Mouse (Mus musculus) kidney, adult 18-20 months (tissue): ENCODE data around the gene Tmem190.

Experiments used
- DNase-seq: peaks from one replicate; pipeline ENCODE4 v3.0.0; 2021

Tmem190 gene

DNA sequence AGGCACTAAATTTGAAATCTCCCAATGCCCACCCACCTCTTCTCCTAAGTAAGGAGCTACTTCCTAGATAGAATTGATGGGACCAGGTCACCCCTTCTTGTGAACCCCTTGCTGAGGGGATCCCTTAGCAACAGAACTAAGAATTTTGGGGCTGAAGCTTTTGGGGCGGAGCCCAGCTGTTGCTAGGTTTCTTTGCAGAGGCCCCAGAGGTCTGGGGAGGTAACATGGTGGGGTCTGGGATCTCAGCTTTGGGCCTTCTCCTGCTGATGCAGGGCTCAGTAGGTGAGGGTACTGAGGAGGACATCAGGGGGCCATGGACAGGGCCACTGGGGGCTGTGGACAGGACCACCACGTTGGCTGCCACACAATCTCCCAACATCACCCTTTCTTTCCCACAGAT, at the start of gene Tmem190, which contains the start of gene Il11:
Gene Tmem190, plus strand, starts transcription at position 179 of the 400 bp plus-strand sequence.
Gene Il11, minus strand, starts transcription at position 101 of the 400 bp plus-strand sequence.
- no peak for DNase-seq

DNA sequence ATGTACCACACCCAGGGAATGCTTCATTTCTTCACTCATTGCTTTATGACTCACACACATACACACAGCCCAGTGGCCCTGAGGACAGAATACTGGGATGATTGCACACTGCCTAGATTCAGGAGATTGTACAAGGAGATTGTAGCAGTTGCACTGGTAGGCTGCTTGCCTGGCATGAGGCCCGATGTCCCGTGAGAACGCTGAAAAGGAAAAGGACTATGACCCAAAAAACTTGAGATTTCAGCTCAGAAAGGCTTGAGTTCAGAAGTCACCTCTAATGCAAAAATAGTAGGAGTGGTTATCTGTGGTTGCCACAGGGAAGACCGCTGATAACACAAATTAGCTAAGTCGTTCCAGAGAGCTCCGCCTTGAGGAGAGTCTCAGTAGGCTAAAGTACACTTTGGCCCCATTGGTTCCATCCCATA, 49.8 kb upstream of the Tmem190 start:
- DNase-seq, result peak; percentile 44

DNA sequence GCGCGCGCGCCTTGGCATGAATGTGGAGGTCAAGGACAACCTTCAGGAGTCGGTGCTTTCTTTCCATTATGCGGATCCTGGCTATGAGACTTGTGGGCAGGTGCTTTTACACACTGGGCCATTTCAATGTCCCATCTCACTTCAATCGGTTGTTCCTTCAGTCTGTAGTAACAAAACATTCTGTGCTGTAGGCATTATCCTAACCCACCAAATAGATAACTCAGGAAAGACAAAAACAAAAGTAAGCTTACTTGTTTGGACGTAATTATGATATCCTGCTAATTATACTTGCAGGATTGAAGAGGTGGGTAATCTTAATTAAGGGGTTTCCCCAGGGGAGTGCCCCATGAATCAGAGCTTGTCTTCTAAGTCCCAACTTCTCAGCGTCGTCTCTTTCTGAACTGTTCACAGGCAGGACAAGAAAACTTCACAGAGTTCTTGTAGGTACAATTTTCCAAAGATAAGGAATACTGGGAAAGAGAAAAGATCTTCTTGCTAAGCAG, 43.6 kb upstream of the Tmem190 start:
- no peak for DNase-seq

DNA sequence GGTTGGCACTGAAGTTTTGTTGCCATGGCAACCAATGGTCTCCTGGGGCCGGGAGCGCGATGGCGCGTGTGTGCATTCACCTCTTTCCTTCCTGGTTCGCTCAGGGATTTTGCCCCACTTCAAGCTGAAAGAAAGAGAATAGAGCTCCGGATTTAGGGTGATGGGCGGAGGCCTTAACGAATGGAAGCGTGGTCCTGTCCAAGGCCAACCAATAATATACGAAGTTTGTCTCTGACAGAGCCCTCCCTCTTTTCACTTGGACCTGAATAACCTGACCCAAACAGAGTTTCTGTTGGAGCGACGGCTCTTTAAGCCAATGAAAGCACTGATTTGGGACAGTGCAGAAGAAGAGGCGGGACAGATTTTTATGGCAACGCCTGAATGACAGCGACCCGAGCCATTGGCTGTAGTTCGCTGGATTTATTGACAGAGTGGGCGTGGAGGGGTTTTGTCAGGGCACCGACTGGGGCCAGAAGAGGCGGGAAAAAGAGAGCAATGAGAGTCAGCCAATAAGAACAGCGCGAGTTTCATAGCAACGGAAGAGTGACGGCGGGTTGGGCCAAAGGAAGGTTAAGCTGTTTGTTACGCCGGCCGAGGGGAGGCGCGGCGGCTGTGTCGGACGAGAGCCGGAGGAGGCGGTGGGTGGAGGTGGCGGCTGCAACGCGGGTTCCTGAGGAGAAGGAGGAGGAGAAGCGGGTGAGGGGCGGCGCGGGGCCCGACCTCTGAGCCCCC, 43.0 kb upstream of the Tmem190 start, which contains the start of gene Kmt5c:
Gene Kmt5c, plus strand, starts transcription at position 572 of the 732 bp plus-strand sequence.
- DNase-seq, result peak; percentile 97

DNA sequence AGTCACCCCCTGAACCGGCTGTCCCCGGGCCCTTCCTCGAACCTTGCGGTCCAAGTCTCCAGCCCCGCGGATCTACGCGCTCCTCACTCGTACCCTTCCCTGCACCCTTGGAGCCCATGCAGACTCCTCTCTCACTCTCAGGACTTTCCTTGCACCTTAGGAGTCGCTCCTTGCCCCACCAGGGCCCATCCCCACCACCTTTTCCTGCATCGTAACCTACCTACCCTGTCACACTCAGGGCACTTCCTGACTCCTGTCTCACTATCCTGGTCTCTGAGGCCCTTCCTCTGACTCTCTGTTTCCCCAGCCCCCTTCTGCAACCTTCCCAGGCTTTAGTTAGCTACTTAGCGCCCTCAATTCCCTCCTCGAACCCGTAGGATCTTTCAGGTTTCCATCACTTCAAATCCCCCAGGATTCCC, 42.4 kb upstream of the Tmem190 start:
- no peak for DNase-seq

DNA sequence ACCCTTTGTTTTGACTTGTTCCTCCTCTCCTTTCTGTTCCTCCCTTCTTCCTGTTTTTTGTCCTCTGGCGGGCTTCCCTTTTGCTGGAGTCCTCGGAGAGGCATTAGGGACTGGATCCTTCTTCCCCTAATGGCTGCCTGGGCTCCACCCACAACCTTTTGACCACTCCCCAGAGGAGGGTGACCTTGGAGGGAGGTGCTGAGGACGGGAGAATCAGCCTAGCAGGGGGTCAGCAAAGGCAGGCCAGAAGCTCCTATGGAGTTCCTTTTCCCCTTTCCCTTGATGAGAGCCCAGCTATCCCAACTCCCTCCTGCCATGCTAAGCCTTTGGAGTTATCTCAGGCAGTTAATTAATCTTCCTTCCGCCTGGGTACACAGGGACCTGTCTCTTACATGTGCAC, 41.6 kb upstream of the Tmem190 start:
- DNase-seq, result peak; percentile 81

DNA sequence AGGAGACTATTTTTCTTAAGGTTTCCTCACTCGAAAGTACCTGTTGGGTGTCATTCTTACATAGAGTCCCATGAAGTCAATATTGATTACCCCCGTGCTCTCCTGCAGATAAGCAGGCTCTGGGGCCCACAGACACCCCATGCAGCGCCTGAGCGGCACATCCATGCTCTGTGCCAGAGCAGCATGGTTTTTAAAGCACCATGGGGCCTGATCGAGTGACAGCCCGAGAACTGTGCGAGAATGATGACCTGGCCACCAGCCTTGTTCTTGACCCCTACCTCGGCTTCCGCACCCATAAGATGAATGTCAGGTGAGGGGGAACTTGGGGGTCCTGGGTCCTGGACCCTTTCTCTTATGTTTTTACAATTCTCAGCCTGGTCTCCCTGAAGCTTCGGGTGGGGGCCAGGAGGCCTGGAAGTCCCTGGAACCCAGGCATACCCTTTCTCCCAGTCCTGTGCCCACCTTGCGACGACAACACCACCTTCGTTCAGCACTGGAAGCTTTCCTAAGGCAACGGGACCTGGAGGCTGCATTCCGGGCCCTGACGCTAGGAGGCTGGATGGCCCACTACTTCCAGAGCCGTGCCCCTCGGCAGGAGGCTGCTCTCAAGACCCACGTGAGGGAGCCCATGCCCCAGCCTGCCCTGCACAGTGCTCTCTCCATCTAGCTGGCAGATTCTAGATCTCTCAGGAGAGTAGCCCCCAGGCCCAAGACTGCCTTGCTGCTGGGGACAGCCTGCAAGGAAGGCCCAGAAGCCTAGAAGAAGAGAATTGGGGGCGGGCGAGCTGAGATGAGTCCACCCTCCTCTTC, 40.9 kb upstream of the Tmem190 start:
- DNase-seq, result no peak

DNA sequence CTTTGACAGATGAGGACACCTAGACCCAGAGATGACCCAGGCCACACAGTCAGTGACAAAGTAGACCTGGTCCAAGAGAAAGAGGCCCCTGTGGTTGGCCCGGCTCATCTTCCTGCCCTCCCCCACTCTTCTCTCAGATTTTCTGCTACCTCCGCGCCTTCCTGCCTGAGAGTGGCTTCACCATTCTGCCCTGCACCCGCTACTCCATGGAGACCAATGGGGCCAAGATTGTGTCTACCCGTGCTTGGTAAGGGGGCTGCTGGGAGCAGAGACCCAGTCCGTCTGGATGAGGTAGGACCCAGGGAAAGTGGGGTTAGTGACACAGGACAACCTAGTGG, 40.3 kb upstream of the Tmem190 start:
- no peak for DNase-seq

DNA sequence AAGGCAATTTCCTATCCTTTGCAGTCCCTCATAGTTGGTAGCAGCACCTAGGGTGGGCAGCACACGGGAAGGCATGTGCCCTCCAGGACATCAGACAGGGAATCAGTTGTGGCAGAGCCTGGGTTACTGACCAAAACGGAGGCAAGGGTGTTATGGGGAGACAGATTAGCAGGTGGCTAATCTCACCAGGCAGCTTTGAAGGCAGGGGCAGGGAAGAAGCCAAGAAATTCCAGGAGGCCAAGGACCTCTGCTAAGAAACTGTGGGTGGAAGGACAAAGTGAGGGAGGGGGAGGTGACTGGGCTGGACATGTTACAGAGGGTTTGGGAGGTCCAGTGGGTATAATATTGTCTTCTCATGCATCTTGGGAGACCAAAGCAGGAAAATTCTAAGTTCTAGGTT, 39.4 kb upstream of the Tmem190 start:
- DNase-seq, result no peak

DNA sequence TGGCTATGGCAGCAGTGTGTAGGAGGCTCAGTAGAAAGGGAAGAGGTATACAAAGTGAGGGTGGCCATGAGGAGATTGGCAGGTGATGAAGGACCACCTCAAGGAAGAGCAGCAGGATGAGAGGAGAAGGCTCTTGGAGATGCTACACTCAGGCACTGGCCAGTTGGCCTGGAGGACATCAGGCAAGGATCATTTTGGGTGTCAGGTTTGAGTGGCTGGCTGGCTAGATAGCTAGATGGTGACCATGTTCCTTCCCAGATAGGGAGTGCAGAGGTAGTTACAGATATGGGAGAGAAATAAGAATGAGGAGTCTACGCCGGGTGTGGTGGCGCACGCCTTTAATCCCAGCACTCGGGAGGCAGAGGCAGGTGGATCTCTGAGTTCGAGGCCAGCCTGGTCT, 37.9 kb upstream of the Tmem190 start:
- DNase-seq, result no peak

DNA sequence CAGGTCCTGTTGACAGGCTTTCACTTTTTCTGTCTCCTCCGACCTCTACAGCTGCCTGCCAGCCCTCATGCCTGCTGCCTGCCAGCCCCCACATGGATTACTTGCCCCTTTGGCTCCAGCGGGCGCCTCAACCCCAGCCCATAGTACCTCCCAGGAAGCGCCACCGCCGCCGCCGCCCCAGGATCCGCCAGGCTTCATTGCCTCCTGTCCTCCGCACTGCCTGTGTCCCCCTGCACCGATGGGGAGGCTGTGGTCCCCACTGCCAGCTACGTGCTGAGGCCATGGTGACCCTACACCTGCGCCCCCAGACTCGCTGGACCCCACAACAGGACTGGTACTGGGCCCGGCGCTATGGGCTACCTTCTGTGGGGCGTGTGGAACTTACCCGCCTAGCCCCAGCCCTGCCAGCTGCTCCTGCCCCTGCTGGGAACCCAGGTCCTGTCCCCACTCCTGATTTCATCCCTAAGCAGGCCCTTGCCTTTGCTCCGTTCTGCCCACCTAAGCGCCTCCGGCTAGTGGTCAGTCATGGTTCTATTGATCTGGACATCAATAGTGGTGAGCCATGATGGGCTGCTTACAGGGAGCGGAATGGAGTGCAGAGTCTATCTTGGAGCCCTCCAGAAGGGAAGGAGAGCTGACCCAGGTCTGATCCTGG, 36.3 kb upstream of the Tmem190 start:
- no peak for DNase-seq

DNA sequence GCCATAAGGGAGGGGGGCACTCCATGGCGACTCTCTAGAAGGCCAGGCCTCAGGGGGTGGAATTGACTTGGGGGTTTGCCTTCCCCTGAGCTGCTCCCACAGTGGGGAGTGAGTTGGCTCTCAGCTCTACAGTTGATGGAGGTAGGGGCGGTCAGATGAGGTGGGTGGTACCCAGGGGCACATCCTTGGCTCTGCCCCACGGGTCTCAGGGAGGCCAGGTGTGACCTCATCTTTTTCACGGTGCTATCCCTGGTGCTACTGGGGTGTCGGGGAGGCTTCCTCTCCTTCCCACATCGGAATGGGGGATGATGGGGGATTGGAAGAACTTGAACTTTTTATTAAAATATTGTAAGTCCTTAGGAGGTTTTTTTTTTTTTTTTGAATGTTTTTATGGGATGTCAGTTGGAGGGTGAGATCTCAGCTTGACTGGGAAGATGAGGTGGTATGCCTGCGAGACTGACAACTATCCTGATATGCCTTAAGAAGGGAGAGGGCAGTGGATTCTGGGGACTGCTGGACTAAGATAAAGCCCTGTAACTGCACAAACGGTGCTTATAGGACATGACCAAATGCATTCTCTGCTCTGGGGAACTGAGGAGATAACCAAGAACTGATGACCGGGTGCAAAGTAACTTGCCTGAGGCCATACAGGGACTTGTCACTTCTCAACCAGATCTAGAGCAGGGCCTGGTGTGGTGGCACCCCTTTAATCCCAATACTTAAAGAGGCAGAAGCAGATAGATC, 35.4 kb upstream of the Tmem190 start:
- DNase-seq, result no peak

DNA sequence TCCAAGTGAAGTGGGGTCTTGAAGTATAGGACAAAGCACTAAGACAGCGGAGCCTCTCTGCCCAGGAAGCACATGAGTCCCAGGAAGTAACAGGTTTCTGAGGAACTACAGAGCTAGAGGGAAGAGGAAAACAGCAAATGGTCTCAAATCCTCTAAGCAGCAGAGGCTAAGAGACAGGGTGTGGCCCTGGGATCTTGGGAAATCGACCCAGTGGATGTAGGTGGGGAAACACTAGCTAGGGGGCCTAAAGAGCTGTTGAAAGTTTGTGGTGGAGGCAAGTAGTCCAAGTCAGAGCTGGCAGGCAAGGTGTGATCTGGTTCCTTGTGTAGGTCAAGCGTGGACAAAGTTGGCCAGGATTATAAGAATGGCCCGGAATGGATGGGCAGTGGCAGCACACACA, 34.4 kb upstream of the Tmem190 start:
- no peak for DNase-seq

DNA sequence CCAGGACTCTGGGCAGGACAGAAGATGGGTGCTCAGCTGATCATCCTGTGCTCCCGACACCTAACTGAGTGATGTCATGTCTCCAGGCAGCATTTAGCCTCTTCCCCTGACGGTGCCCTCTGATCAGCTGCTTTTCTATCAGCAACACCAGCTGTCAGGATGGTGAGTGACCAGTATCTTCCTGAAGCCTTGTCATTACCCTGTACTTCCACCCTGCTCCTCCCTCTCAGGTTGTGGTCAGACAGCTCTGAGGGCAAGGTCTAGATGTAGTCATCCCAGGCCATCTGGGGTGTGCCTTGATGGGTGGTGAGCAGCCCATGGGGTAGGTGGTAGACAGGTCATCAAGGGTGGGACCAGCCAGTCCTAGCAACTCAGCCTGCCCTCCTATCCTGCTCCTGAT, 33.6 kb upstream of the Tmem190 start:
- DNase-seq, result no peak

DNA sequence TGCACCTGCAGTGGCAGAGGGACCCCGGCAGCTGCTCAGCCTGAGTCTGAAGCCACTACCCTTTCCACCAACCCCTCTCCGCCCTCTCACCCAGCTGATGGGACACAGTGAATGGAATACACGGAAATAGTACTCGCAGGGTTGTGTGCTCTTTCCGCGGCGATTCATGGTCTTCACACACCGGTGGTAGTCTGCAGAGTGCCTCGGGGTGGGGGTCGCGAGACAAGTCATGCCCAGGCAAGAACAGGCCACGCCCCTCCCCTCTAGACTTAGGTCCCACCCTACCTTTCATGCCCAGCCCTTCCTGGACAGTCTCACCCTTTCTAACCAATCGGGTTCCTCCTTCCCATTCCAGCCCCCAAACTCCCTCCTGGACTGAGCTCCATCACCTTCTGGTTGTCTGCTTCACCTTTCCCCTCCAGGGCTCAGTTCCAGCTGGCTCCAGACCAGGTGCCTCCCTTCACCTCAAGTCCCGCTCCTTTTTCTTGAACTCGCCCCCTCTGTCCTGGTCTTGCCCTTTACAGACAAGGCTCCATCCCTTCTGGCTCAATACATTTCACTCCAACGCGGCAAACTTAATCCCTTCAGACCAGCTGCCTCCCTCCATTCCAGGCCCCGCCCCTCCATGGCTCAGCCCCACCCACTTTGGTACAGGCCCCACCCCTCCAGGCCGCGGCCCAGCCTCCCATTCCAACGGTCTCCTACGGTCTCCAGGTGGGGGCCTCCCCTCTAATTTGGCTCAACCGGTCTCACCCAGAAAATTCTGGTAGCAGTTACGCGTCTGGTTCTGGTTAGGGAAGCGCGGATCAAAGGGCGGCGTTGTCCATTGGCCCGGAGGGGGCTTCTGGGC, 30.5 kb upstream of the Tmem190 start:
- DNase-seq, result peak; percentile 55

DNA sequence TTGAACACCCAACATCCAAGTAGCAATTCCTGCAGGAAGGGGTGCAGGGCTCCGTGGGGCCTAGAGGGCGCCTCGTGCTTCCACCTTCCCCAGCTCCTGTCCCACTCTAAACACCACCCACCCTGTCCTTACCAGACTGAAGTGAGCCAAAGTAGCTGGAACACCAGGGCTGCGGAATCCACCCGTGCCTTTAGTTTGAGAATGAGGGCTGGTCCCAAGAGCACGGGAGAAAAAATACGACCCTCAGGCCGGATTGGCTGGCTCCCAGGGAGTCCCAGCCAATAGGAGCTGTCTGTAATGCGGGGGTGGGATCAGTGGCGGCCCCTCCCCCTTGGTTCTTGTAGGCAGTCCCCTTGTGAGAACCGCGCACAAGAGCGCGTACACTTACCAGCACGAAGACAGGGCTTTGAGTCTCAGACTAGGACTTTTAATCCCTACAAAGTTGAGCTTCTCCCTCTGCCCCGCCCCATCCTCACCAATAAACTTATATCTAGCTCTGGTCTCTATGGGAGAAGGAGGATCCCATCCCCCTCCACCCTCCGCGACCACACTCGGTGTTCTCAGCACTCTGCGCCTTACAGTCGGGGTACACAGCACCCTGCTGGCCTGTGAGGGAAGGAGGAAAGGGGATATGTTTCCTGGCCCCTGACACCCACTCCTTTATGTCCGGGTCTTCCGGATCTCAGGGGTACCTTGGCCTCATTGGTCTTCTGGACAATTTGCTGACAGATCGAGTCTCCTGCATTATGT, 29.7 kb upstream of the Tmem190 start, which contains the start of gene Cox6b2:
Gene Cox6b2, minus strand, starts transcription at position 274 of the 750 bp plus-strand sequence.
- DNase-seq, result peak; percentile 77

DNA sequence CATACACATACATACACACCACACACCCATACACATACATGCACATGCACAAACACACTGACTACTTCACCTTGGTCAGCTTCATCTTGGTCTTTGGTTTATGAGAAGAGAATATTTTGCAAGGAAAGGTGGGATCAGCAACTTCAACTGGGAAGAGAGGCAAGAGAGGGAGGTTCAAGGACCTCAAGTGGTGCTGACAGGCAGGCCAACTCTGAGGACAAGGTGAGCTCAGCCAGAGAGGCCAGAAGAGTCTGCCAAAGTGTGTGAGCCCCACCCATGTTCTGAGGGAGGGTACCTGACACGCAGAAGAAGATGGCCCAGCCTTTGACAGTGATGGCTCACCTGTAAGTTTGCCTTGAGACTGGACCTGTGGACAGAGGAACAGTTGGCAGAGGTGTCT, 23.1 kb upstream of the Tmem190 start:
- no peak for DNase-seq

DNA sequence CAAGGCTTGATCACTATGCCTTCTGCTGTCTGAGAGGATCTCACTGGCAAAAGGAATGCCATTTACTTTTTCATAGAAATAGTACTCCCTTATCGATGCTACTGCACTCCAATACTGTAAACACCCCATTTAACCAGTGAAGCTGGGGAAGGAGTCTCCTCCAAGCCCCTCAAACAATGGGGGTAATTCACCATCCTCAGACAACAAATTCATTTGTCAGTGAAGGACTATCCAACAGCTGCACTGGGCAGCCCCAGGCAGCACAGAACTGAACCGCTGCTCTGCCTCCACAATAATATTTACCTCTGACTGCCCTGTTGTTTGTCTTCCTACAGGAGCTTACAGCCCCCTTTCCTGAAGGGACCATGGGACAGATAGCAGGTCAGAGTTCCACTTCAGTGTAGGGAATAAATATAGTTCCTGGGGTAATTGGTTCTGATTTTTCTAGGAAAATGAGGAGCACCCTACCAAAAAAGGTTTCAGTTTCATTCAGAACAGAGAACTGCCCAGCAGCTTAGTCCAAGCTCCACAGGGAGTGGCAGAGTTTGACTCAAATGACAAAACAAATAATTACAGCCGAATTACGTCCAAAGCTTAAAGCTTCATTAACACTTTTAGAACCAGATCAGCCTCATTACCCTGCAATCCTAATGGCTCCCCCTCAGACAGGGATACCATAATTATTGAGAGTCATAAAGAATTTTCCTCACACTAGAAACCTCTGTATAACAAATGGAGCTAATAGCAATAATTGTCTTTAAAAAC, 17.6 kb upstream of the Tmem190 start:
- DNase-seq, result no peak

DNA sequence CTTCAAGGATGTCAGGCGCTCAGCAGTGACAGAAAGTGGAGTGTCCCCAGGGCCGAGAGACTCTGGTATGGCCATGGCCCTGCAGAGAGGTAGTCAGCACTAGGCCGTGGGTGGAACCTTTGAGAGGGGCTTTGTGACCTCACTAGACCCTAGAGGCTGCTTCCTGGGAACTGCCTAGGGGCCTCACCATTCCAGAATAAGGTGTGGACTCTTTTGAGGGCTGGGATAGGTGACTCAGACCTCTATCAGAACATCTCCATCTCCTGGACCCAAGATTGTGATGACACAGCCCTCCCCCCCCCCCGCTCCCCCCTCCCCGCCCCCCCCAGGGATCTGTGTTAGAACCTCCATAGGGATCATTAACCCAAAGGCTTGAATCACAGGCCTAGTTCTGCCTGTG, 11.5 kb upstream of the Tmem190 start, which contains the start of gene Fam71e2:
Gene Fam71e2, minus strand, starts transcription at position 101 of the 400 bp plus-strand sequence.
- no peak for DNase-seq

DNA sequence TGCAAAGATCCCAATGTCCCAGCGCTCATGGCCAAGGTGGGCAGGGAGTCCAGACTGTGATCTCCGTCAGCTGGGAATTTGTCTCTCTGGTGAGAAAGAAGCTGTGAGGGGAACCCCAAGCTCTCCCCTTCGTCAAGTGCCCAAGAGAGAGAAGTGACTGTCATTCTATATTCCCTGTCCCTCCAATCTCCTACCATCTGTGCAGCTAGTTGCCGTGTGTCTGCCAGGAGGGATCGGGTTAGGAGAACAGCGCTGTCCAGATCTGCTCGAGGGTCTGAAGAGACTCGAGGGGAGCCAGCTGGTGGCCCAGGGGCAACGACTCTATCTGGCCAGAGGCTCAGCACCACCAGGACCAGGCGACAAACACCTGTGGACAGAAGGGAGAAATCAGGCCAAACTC, 6.6 kb upstream of the Tmem190 start:
- no peak for DNase-seq
